Mouse (Mus musculus) ES-E14 (cell line): ENCODE data around the gene Clstn2. TPM values are rescaled to one million over a fixed set of nuclear protein-coding genes. Genes with fewer than 3 reads are reported as not detected.

Experiments used
- DNase-seq: peaks from one replicate; pipeline ENCODE4 v3.0.0-alpha.2; 2013; ENCODE audit warnings: low read depth, low spot score
- H3K27ac ChIP-seq: 2 replicates; pipeline ENCODE4 v1.5.1; 2012; ENCODE audit warnings: low read depth, mild to moderate bottlenecking, low read length, moderate library complexity, mixed read lengths; ENCODE audit not compliant: poor library complexity, insufficient read depth, severe bottlenecking
- H3K36me3 ChIP-seq: 2 replicates; pipeline ENCODE4 v1.6.1; 2012; ENCODE audit warnings: mild to moderate bottlenecking, low read length, moderate library complexity, mixed read lengths; ENCODE audit not compliant: control insufficient read depth, poor library complexity, insufficient read depth, severe bottlenecking
- H3K4me1 ChIP-seq, 2 experiments: fragments of 150-350 bp in 1 of 2; sonication (generic) in 1 of 2; 2 replicates each; pipeline ENCODE4 v1.6.1; 2012; ENCODE audit warnings: low read length in 2 of 2, mild to moderate bottlenecking in 1 of 2, mixed read lengths in 1 of 2; ENCODE audit not compliant: control insufficient read depth in 2 of 2, insufficient read depth in 2 of 2, poor library complexity in 1 of 2
- H3K4me3 ChIP-seq, 2 experiments: fragments of 150-350 bp in 1 of 2; sonication (generic) in 1 of 2; 2 replicates each; pipeline ENCODE4 v1.5.1; 2012; ENCODE audit warnings: low read length in 2 of 2, low read depth in 1 of 2, mild to moderate bottlenecking in 1 of 2, mixed read lengths in 1 of 2; ENCODE audit not compliant: insufficient read depth in 1 of 2, poor library complexity in 1 of 2, severe bottlenecking in 1 of 2
- H3K9ac ChIP-seq: 2 replicates; pipeline ENCODE4 v1.6.1; 2012; ENCODE audit warnings: low read depth, mild to moderate bottlenecking, low read length, mixed read lengths; ENCODE audit not compliant: poor library complexity, insufficient read depth, severe bottlenecking
- H3K9me3 ChIP-seq: fragments of 150-350 bp; sonication (generic); 2 replicates; pipeline ENCODE4 v1.6.1; 2012; ENCODE audit warnings: low read depth, mild to moderate bottlenecking, low read length; ENCODE audit not compliant: control insufficient read depth, insufficient read depth
- CHD2 ChIP-seq: IDR thresholded peaks from 2 replicates; pipeline ENCODE4 v1.6.1; 2014; ENCODE audit warnings: mild to moderate bottlenecking, low read depth, low read length, inconsistent platforms
- HCFC1 ChIP-seq: IDR thresholded peaks from 2 replicates; pipeline ENCODE4 v1.6.1; 2012; ENCODE audit warnings: low read length, inconsistent platforms, borderline replicate concordance; ENCODE audit not compliant: insufficient read depth
- MAFK ChIP-seq: IDR thresholded peaks from 2 replicates; pipeline ENCODE4 v1.6.1; 2014; ENCODE audit warnings: mild to moderate bottlenecking, low read depth, low read length, inconsistent platforms; ENCODE audit not compliant: insufficient read depth
- ZC3H11A ChIP-seq: IDR thresholded peaks from 2 replicates; pipeline ENCODE4 v1.6.1; 2012; ENCODE audit warnings: low read depth, mild to moderate bottlenecking, inconsistent platforms, low read length, borderline replicate concordance
- ZNF384 ChIP-seq: IDR thresholded peaks from 2 replicates; pipeline ENCODE4 v1.6.1; 2012; ENCODE audit warnings: low read depth, low read length, inconsistent platforms
- in situ Hi-C, 2 experiments: fragments of 600-800 bp; cut with MboI; formaldehyde crosslinking; loops; one replicate each; pipeline ENCODE4 v1.15.1; 2025; ENCODE audit warnings: low sequenced_read_pairs in 2 of 2, inconsistent platforms in 1 of 2; ENCODE audit not compliant: unreplicated experiment in 2 of 2
- total RNA-seq: library from RNA; depleted of rRNA; stranded (reverse); fragments of 300-350 nt; gene quantifications from 2 replicates; pipeline ENCODE4 v1.2.3, GENCODE M21; 2012; rRNA removed

Gene Clstn2
- 0.85 and 0.89 TPM in 2 replicates for total RNA-seq

GRCm38 (mm10) chr9:98032573-98033272, at the start of gene Clstn2:
Gene Clstn2, minus strand, starts transcription at chr9:98033181.
- Histone ChIP-seq H3K4me3 (peak within 1 kb of the TSS; percentile 75 to 90), H3K9ac (peak within 1 kb of the TSS; percentile 65; the same call in 1 of the 2 replicates), H3K9me3 (no peaks in the 10 kb centered on the region), H3K27ac (no peak within 1 kb of the TSS), H3K4me1 (no peaks in the 10 kb centered on the region), H3K36me3 (no peaks in the 10 kb centered on the region)
- TF ChIP-seq CHD2 (no peak), MAFK (no peak), ZC3H11A (no peak), ZNF384 (no peak), HCFC1 (no peak)
- in situ Hi-C loops: no loop called here
- DNase-seq: peak; percentile 47

- H3K27ac ChIP-seq: no peak overlapping the region
- DNase-seq: no peak
- TF ChIP-seq MAFK: no peak
- no peak for TF ChIP-seq HCFC1
- TF ChIP-seq CHD2: no peak
- TF ChIP-seq ZC3H11A: no peak
- no peak for TF ChIP-seq ZNF384
- no peaks in the 10 kb centered on the region for H3K9me3 ChIP-seq
- in situ Hi-C loops: no loop called here
- H3K4me3 ChIP-seq: no peak overlapping the region
- no peaks in the 10 kb centered on the region for H3K36me3 ChIP-seq
- no peak overlapping the region for H3K9ac ChIP-seq
- H3K4me1 ChIP-seq: no peaks in the 10 kb centered on the region
Measured at GRCm38 (mm10) chr9:98067767-98068166, 34.8 kb upstream of the Clstn2 start.

GRCm38 (mm10) chr9:98061646-98062045, 28.7 kb upstream of the Clstn2 start:
- Histone ChIP-seq H3K4me1 (no peaks in the 10 kb centered on the region), H3K9ac (no peak overlapping the region), H3K9me3 (no peaks in the 10 kb centered on the region), H3K36me3 (no peaks in the 10 kb centered on the region), H3K4me3 (no peak overlapping the region), H3K27ac (no peak overlapping the region)
- in situ Hi-C loops: no loop called here
- no peak for DNase-seq
- no peak for TF ChIP-seq CHD2
- TF ChIP-seq MAFK: no peak
- TF ChIP-seq ZNF384: no peak
- TF ChIP-seq HCFC1: no peak
- no peak for TF ChIP-seq ZC3H11A

- Histone ChIP-seq H3K4me1 (no peaks in the 10 kb centered on the region), H3K27ac (no peak overlapping the region), H3K4me3 (no peak overlapping the region), H3K9me3 (no peaks in the 10 kb centered on the region), H3K9ac (no peak overlapping the region), H3K36me3 (no peaks in the 10 kb centered on the region)
- TF ChIP-seq CHD2: no peak
- TF ChIP-seq ZNF384: no peak
- no peak for TF ChIP-seq ZC3H11A
- no peak for TF ChIP-seq MAFK
- TF ChIP-seq HCFC1: no peak
- in situ Hi-C loops: no loop called here
- no peak for DNase-seq
Measured at GRCm38 (mm10) chr9:98057291-98057690, 24.3 kb upstream of the Clstn2 start.
